Mouse (Mus musculus): Measurements from ENCODE around the gene Riox2. TPM values are rescaled to one million over a fixed set of nuclear protein-coding genes. Genes with fewer than 3 reads are reported as not detected.

Gene Riox2
- polyA plus RNA-seq, 1 experiment: 9.3 TPM

DNA sequence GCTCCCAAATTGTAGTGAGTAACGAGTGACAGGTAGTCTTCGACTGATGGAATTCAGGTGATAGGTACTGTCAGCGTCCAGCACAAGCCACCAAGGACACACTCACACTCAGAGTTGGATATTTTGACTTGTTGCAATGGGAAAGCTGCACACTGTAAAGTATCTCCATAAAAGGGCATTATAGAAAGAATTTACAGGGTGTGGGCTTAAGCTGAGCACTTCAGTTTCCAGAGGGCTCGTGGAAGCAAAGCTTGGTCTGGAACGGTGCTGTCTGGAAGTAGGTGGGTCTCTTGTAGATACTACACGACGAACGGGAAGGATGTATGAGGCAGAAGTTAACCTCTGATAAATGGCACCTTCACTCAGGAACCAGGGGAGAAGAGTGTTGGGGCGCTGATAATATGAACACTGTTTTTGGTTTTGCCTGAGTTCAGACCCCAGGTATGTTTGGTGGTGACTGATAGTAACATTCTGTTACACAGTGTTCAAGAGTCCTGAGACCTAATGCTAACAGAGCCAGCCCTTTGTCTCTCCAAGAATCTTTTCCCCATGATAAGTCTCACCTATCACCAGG lies 16.5 kb downstream of the Riox2 start:
- TF ChIP-seq CTCF (conservative IDR thresholded peaks at IDR 0.05; ENCODE audit: insufficient read depth, insufficient read length, low read depth, low read length) (no peak), POLR2A (IDR thresholded peaks at IDR 0.05; ENCODE audit: low read depth, low read length) (no peak)
- no peak overlapping the region for H3K4me3 ChIP-seq (ENCODE audit: insufficient read depth, low read depth, low read length)
- H3K27me3 ChIP-seq (replicated peaks; ENCODE audit: control insufficient read depth, insufficient read depth, low read length): no peaks in the 10 kb centered on the region
- no peak for DNase-seq
- no peak overlapping the region for H3K27ac ChIP-seq (ENCODE audit: insufficient read depth, low read depth, low read length)
- H3K4me1 ChIP-seq (ENCODE audit: control insufficient read depth, insufficient read depth, low read length): peaks cover 3% of the 10 kb centered on the region; the same call in 1 of the 2 replicates
- peaks cover 2% of the 10 kb centered on the region; the same call in 1 of the 2 replicates for H3K36me3 ChIP-seq (ENCODE audit: control insufficient read depth, insufficient read depth, low read length)
- 85% methylated on average over 9 of the region's 9 CpGs for WGBS

- peaks cover 5% of the 10 kb centered on the region; the same call in 1 of the 2 replicates for H3K4me1 ChIP-seq (ENCODE audit: control insufficient read depth, insufficient read depth, low read length)
- H3K36me3 ChIP-seq (ENCODE audit: control insufficient read depth, insufficient read depth, low read length): peaks cover 5% of the 10 kb centered on the region; the same call in 1 of the 2 replicates
- peak overlapping the region; percentile 75 for H3K27ac ChIP-seq (ENCODE audit: insufficient read depth, low read depth, low read length)
- DNase-seq: peak; percentile 86
- no peak for TF ChIP-seq POLR2A (IDR thresholded peaks at IDR 0.05; ENCODE audit: low read depth, low read length)
- 37% methylated on average over 14 of the region's 14 CpGs for WGBS
- no peaks in the 10 kb centered on the region for H3K27me3 ChIP-seq (replicated peaks; ENCODE audit: control insufficient read depth, insufficient read depth, low read length)
- no peak overlapping the region for H3K4me3 ChIP-seq (ENCODE audit: insufficient read depth, low read depth, low read length)
Observed at GRCm38 (mm10) chr16:59493199-59493598, 21.6 kb downstream of the Riox2 start.

DNA sequence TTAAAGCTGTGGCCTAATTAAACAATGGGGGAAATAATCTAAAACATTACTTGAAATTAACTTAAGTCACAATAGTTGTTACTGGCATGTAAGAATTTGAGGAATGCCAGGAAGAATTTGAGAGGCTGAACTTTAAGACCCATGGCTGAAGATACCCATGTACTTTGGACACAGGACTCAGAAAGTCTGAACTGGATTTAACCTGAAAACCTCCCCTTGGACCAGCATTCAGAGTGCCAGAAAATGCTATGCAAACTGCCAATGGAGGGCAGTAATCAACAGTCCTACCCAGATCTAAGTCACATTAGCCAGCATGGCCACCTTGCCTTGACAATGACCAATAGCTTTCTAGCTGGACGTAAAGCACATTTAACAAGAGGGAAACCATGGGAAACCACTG lies 26.4 kb downstream of the Riox2 start:
- H3K4me1 ChIP-seq (ENCODE audit: control insufficient read depth, insufficient read depth, low read length): peaks cover 4% of the 10 kb centered on the region; the same call in 1 of the 2 replicates
- peak; percentile 86 for DNase-seq
- WGBS: 52% methylated on average over 1 of the region's 1 CpGs
- no peak for TF ChIP-seq POLR2A (IDR thresholded peaks at IDR 0.05; ENCODE audit: low read depth, low read length)
- no peak for TF ChIP-seq CTCF (conservative IDR thresholded peaks at IDR 0.05; ENCODE audit: insufficient read depth, insufficient read length, low read depth, low read length)
- peak overlapping the region; percentile 86 for H3K27ac ChIP-seq (ENCODE audit: insufficient read depth, low read depth, low read length)
- H3K27me3 ChIP-seq (replicated peaks; ENCODE audit: control insufficient read depth, insufficient read depth, low read length): no peaks in the 10 kb centered on the region
- H3K36me3 ChIP-seq (ENCODE audit: control insufficient read depth, insufficient read depth, low read length): peaks cover 5% of the 10 kb centered on the region; the same call in 1 of the 2 replicates
- no peak overlapping the region for H3K4me3 ChIP-seq (ENCODE audit: insufficient read depth, low read depth, low read length)

DNA sequence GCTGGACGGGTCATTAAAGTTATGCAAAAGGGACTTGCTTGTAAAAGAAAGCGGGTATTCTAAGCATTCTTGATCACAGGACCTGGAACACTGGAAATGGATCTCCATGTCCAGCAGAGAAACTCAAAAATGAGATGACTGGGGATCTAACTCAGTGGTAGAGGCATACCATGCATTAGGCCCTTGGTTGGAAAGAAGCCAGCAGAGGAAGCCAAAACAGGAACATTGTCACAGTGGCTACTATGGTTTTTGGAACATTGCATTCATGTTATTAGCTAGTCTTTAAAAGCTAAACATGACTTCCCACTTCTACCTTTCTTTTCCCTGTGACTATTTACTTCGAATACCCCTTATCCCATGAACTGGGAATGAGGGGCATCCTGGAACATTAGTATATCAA lies 27.6 kb downstream of the Riox2 start:
- Histone ChIP-seq H3K36me3 (ENCODE audit: control insufficient read depth, insufficient read depth, low read length) (peaks cover 4% of the 10 kb centered on the region; the same call in 1 of the 2 replicates), H3K27me3 (replicated peaks; ENCODE audit: control insufficient read depth, insufficient read depth, low read length) (no peaks in the 10 kb centered on the region), H3K27ac (ENCODE audit: insufficient read depth, low read depth, low read length) (no peak overlapping the region), H3K4me1 (ENCODE audit: control insufficient read depth, insufficient read depth, low read length) (peaks cover 4% of the 10 kb centered on the region; the same call in 1 of the 2 replicates), H3K4me3 (ENCODE audit: insufficient read depth, low read depth, low read length) (no peak overlapping the region)
- TF ChIP-seq CTCF (conservative IDR thresholded peaks at IDR 0.05; ENCODE audit: insufficient read depth, insufficient read length, low read depth, low read length) (no peak), POLR2A (IDR thresholded peaks at IDR 0.05; ENCODE audit: low read depth, low read length) (no peak)
- 94% methylated on average over 3 of the region's 3 CpGs for WGBS
- DNase-seq: no peak

DNA sequence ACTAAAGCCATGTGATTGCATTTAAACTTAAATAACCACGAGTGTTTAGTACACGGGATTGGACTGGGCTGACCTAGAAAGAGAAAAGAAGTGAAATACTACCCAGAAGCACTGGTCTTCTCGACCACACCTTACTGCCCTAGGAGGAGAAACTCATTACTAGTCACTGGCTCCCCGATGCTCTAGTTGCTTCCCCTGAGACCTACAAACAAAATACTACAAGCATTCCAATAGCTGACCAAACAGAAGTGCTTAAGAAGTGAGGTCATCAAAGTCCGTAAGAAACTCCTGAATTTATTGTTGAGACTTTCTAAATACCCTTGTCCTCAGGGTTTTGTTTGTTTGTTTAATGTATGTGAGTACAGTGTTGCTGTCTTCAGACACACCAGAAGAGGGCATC lies 38.3 kb downstream of the Riox2 start:
- Histone ChIP-seq H3K4me1 (ENCODE audit: control insufficient read depth, insufficient read depth, low read length) (no peaks in the 10 kb centered on the region), H3K4me3 (ENCODE audit: insufficient read depth, low read depth, low read length) (no peak overlapping the region), H3K36me3 (ENCODE audit: control insufficient read depth, insufficient read depth, low read length) (no peaks in the 10 kb centered on the region), H3K27ac (ENCODE audit: insufficient read depth, low read depth, low read length) (no peak overlapping the region), H3K27me3 (replicated peaks; ENCODE audit: control insufficient read depth, insufficient read depth, low read length) (no peaks in the 10 kb centered on the region)
- 85% methylated on average over 5 of the region's 5 CpGs for WGBS
- TF ChIP-seq POLR2A (IDR thresholded peaks at IDR 0.05; ENCODE audit: low read depth, low read length) (no peak), CTCF (conservative IDR thresholded peaks at IDR 0.05; ENCODE audit: insufficient read depth, insufficient read length, low read depth, low read length) (no peak)
- DNase-seq: no peak

- WGBS: 94% methylated on average over 5 of the region's 5 CpGs
- Histone ChIP-seq H3K4me3 (ENCODE audit: insufficient read depth, low read depth, low read length) (no peak overlapping the region), H3K27me3 (replicated peaks; ENCODE audit: control insufficient read depth, insufficient read depth, low read length) (no peaks in the 10 kb centered on the region), H3K36me3 (ENCODE audit: control insufficient read depth, insufficient read depth, low read length) (no peaks in the 10 kb centered on the region), H3K27ac (ENCODE audit: insufficient read depth, low read depth, low read length) (no peak overlapping the region), H3K4me1 (ENCODE audit: control insufficient read depth, insufficient read depth, low read length) (no peaks in the 10 kb centered on the region)
- DNase-seq: no peak
- TF ChIP-seq CTCF (conservative IDR thresholded peaks at IDR 0.05; ENCODE audit: insufficient read depth, insufficient read length, low read depth, low read length) (no peak), POLR2A (IDR thresholded peaks at IDR 0.05; ENCODE audit: low read depth, low read length) (no peak)
Observed at GRCm38 (mm10) chr16:59515169-59515568, 43.6 kb downstream of the Riox2 start.

DNA sequence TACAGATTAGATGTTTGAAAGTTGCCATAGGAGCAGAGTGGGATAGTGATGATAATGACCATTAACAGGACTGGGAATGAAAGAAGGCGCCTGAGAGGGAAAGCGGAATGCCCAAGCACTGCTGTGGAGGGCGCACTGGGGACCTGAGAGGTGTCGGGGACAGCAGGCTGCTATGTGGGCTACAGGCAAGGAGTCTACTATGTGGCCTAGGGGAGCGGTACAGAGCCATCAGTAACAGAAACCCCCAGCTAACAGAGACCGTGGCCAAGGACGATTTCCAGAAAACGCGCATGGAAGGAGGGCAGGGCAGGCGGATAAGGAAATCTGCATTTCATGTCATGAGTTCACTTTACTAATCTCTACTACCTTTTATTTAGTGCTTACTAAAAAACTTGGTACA lies 45.4 kb downstream of the Riox2 start:
- WGBS: 96% methylated on average over 10 of the region's 10 CpGs

More for the DNA sequence above, 45.4 kb downstream of the Riox2 start:
- Histone ChIP-seq H3K36me3 (ENCODE audit: control insufficient read depth, insufficient read depth, low read length) (no peaks in the 10 kb centered on the region), H3K27ac (ENCODE audit: insufficient read depth, low read depth, low read length) (no peak overlapping the region), H3K4me1 (ENCODE audit: control insufficient read depth, insufficient read depth, low read length) (no peaks in the 10 kb centered on the region), H3K27me3 (replicated peaks; ENCODE audit: control insufficient read depth, insufficient read depth, low read length) (no peaks in the 10 kb centered on the region), H3K4me3 (ENCODE audit: insufficient read depth, low read depth, low read length) (no peak overlapping the region)
- no peak for DNase-seq
- TF ChIP-seq CTCF (conservative IDR thresholded peaks at IDR 0.05; ENCODE audit: insufficient read depth, insufficient read length, low read depth, low read length): no peak
- TF ChIP-seq POLR2A (IDR thresholded peaks at IDR 0.05; ENCODE audit: low read depth, low read length): no peak

Measured in kidney, adult 2 months (tissue).